Mouse (Mus musculus): ENCODE results near the gene Fat1. TPM values are rescaled to one million over a fixed set of nuclear protein-coding genes. Genes with fewer than 3 reads are reported as not detected.

The Fat1 gene
- polyA plus RNA-seq, 1 experiment from 2014 or later, result 0.78 TPM

DNA sequence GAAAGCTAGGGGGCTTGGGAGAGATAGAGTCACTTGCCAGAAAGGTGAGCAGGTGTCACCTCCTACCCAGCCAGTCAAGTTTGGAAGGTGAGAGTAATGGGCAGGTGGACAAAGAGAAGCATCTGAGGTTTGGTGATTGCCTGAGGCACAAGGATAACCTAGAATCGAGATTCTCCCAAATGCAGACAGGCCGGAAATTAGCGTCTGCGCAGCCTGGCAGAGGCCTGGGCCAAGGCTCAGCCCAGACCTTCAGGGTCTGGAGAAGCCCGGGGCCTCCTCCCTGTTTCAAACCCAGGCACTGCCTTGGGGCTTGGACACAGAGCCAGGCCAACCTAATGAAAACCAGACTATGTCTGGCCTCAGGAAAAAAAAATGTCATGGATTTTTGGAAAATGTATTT lies 85.9 kb downstream of the Fat1 start:
- Histone ChIP-seq H3K4me1 (ENCODE audit: insufficient read depth) (no peaks in the 10 kb centered on the region), H3K4me2 (ENCODE audit: low read depth, low read length) (no peak overlapping the region), H3K4me3 (ENCODE audit: low read depth, low read length) (no peak overlapping the region), H3K27me3 (ENCODE audit: insufficient read depth, low read length) (no peaks in the 10 kb centered on the region), H3K36me3 (replicated peaks; ENCODE audit: insufficient read depth, low read length) (peaks cover 28% of the 10 kb centered on the region), H3K9me3 (ENCODE audit: low read length) (peaks cover 12% of the 10 kb centered on the region), H3K9ac (replicated peaks) (no peak overlapping the region), H3K27ac (ENCODE audit: low read depth) (no peak overlapping the region)
- ATAC-seq (no peak), DNase-seq (no peak)
- WGBS (ENCODE audit: insufficient replicate concordance), result 89% methylated on average over 5 of the region's 5 CpGs
- TF ChIP-seq CTCF (IDR thresholded peaks at IDR 0.05; ENCODE audit: low read depth) (no peak), EP300 (IDR thresholded peaks at IDR 0.05; ENCODE audit: low read depth) (no peak)

DNA sequence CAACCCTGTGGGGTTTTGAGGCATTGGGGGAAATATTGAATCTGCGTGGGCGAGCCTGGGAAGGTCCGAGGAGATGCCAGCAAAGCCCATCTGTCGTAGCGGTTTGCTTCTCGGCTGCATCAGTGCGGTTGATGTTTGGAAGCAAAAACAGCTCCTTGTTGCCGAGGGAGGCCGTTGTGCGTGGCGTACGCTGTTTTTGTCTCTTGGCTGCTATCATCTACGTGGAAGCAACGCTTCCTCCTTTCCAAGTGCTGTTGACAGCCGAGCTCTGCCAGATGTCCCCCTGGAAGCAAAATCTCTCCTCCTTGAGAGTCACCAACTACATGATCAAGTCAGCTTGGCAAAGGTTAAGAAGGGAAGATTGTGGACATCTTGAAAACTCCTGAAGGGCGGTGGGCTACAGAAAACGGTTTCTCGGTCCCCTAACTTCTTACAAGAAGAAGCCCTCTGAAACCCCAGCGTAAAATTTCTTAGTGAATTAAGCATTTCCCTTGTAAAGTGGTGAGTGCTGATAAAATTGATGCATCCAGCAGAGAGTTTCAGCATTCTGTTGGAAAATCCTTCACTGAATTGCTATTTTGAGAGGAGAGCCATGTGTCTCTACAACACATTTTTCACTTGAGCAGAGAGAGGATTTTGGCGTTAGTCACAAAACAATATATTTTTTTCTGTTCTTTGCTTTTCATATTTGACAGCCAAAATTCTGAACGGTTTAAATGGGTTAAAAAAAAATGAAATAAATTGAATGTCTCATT lies 86.8 kb downstream of the Fat1 start:
- H3K4me3 ChIP-seq (ENCODE audit: low read depth, low read length), result no peak overlapping the region
- no peak for DNase-seq
- H3K4me2 ChIP-seq (ENCODE audit: low read depth, low read length), result no peak overlapping the region
- peaks cover 12% of the 10 kb centered on the region for H3K9me3 ChIP-seq (ENCODE audit: low read length)
- no peaks in the 10 kb centered on the region for H3K4me1 ChIP-seq (ENCODE audit: insufficient read depth)
- no peaks in the 10 kb centered on the region for H3K27me3 ChIP-seq (ENCODE audit: insufficient read depth, low read length)
- no peak overlapping the region for H3K9ac ChIP-seq (replicated peaks)
- WGBS (ENCODE audit: insufficient replicate concordance), result 81% methylated on average over 21 of the region's 21 CpGs
- no peak for ATAC-seq
- H3K36me3 ChIP-seq (replicated peaks; ENCODE audit: insufficient read depth, low read length), result peaks cover 30% of the 10 kb centered on the region
- H3K27ac ChIP-seq (ENCODE audit: low read depth), result no peak overlapping the region
- TF ChIP-seq EP300 (IDR thresholded peaks at IDR 0.05; ENCODE audit: low read depth) (no peak), CTCF (IDR thresholded peaks at IDR 0.05; ENCODE audit: low read depth) (no peak)

DNA sequence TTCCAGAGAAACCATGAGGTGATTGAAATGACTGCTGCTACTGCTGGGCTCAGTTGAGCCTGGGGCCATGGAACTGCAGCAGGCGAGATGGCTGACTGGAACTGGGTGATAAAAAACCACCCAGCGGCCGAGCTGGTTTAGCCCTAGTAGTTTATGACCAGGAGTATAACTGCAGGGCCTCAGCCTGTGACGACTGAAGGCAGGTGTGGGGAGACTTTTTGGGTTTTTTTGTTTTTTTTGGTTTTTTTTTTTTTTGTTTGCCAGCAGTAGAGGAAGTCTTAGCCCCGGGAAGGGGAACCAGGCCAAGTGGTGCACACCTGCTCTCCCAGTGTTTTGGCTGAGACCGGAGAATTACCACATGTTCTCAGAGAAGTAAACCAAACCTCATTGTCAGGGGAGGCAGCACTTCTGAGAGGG lies 92.8 kb downstream of the Fat1 start:
- WGBS (ENCODE audit: insufficient replicate concordance), result 65% methylated on average over 6 of the region's 6 CpGs
- DNase-seq (no peak), ATAC-seq (no peak)
- Histone ChIP-seq H3K36me3 (replicated peaks; ENCODE audit: insufficient read depth, low read length) (peaks cover 28% of the 10 kb centered on the region), H3K9me3 (ENCODE audit: low read length) (peaks cover 12% of the 10 kb centered on the region), H3K4me1 (ENCODE audit: insufficient read depth) (no peaks in the 10 kb centered on the region), H3K27me3 (ENCODE audit: insufficient read depth, low read length) (no peaks in the 10 kb centered on the region), H3K9ac (replicated peaks) (no peak overlapping the region), H3K4me3 (ENCODE audit: low read depth, low read length) (no peak overlapping the region), H3K4me2 (ENCODE audit: low read depth, low read length) (no peak overlapping the region), H3K27ac (ENCODE audit: low read depth) (no peak overlapping the region)
- TF ChIP-seq EP300 (IDR thresholded peaks at IDR 0.05; ENCODE audit: low read depth) (no peak), CTCF (IDR thresholded peaks at IDR 0.05; ENCODE audit: low read depth) (no peak)

DNA sequence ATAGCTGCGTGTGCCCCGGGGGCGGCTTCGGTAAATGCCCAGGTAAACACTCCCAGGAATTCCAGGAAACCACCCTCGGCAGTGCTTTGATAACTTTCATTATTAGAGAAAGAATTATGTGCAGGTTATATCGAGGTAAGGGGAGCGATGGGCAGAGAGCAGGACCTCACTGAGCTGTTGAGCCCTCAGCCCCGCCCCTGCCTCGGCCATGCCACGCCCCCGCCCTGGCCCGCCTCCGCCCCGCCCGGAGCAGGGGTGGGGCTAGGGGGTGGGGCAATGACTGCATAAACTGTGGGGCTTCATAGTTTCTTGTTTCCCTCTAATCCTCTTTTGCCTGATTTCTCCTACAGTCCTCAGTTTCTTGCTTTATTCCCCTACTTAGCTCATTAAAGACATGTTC lies 103.1 kb downstream of the Fat1 start:
- Histone ChIP-seq H3K4me3 (ENCODE audit: low read depth, low read length) (no peak overlapping the region), H3K4me2 (ENCODE audit: low read depth, low read length) (no peak overlapping the region), H3K27ac (ENCODE audit: low read depth) (no peak overlapping the region), H3K36me3 (replicated peaks; ENCODE audit: insufficient read depth, low read length) (peaks cover 38% of the 10 kb centered on the region), H3K9me3 (ENCODE audit: low read length) (no peaks in the 10 kb centered on the region; the same call in 1 of the 2 replicates), H3K9ac (replicated peaks) (no peak overlapping the region), H3K4me1 (ENCODE audit: insufficient read depth) (no peaks in the 10 kb centered on the region), H3K27me3 (ENCODE audit: insufficient read depth, low read length) (no peaks in the 10 kb centered on the region)
- DNase-seq (no peak), ATAC-seq (no peak)
- 82% methylated on average over 13 of the region's 15 CpGs for WGBS (ENCODE audit: insufficient replicate concordance)
- no peak for TF ChIP-seq EP300 (IDR thresholded peaks at IDR 0.05; ENCODE audit: low read depth)

DNA sequence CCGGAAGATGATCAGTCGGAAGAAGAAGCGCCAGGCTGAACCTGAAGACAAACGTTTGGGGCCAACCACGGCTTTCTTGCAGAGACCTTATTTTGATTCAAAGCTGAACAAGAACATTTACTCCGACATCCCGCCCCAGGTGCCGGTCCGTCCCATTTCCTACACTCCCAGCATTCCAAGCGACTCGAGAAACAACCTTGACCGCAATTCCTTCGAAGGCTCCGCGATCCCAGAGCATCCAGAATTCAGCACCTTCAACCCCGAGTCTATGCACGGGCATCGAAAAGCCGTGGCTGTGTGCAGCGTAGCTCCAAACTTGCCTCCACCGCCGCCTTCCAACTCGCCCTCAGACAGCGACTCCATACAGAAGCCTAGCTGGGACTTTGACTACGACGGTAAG lies 108.9 kb downstream of the Fat1 start:
- DNase-seq (no peak), ATAC-seq (no peak)
- 91% methylated on average over 26 of the region's 26 CpGs for WGBS (ENCODE audit: insufficient replicate concordance)
- Histone ChIP-seq H3K9me3 (ENCODE audit: low read length) (no peaks in the 10 kb centered on the region; the same call in 1 of the 2 replicates), H3K9ac (replicated peaks) (no peak overlapping the region), H3K27ac (ENCODE audit: low read depth) (no peak overlapping the region), H3K4me3 (ENCODE audit: low read depth, low read length) (no peak overlapping the region), H3K4me1 (ENCODE audit: insufficient read depth) (no peaks in the 10 kb centered on the region), H3K36me3 (replicated peaks; ENCODE audit: insufficient read depth, low read length) (peaks cover 31% of the 10 kb centered on the region), H3K4me2 (ENCODE audit: low read depth, low read length) (no peak overlapping the region), H3K27me3 (ENCODE audit: insufficient read depth, low read length) (no peaks in the 10 kb centered on the region)
- no peak for TF ChIP-seq CTCF (IDR thresholded peaks at IDR 0.05; ENCODE audit: low read depth)
- TF ChIP-seq EP300 (IDR thresholded peaks at IDR 0.05; ENCODE audit: low read depth), result no peak

DNA sequence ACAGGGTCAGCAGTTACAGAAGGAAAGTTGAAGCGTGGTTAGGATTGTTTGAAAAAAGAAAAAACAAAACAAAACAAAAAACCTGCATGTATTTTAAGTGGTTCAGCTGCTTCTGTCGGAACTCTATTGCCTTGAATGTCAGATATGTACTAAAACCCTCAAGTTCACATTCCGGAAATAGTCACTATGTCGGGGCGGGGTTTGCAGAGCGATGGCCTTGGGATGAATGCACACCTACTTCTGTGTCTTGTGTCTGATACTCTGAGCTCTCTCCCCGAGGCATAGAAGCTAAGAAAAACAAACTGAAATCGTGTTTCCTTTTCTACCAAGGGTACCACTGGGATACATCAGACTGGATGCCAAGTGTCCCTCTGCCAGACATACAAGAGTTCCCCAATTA lies 115.2 kb downstream of the Fat1 start:
- H3K27ac ChIP-seq (ENCODE audit: low read depth), result no peak overlapping the region
- ATAC-seq, result no peak
- no peaks in the 10 kb centered on the region for H3K27me3 ChIP-seq (ENCODE audit: insufficient read depth, low read length)
- no peak overlapping the region for H3K9ac ChIP-seq (replicated peaks)
- peaks cover 3% of the 10 kb centered on the region for H3K36me3 ChIP-seq (replicated peaks; ENCODE audit: insufficient read depth, low read length)
- H3K4me2 ChIP-seq (ENCODE audit: low read depth, low read length), result no peak overlapping the region
- no peak for DNase-seq
- no peaks in the 10 kb centered on the region for H3K9me3 ChIP-seq (ENCODE audit: low read length)
- no peaks in the 10 kb centered on the region for H3K4me1 ChIP-seq (ENCODE audit: insufficient read depth)
- no peak overlapping the region for H3K4me3 ChIP-seq (ENCODE audit: low read depth, low read length)
- 85% methylated on average over 8 of the region's 8 CpGs for WGBS (ENCODE audit: insufficient replicate concordance)
- no peak for TF ChIP-seq EP300 (IDR thresholded peaks at IDR 0.05; ENCODE audit: low read depth)
- TF ChIP-seq CTCF (IDR thresholded peaks at IDR 0.05; ENCODE audit: low read depth), result no peak

Measured in liver, postnatal 0 days (tissue).